Mouse (Mus musculus) neural tube, embryonic 14.5 days (tissue): ENCODE data around the gene Cenpx. TPM values are rescaled to one million over a fixed set of nuclear protein-coding genes. Genes with fewer than 3 reads are reported as not detected.

ENCODE experiments used
- ATAC-seq: fragments of 200-750 bp; cut with Nextera tagmentation; 2 replicates; pipeline ENCODE4 v1.8.0; 2017; ENCODE audit warnings: low read depth, mild to moderate bottlenecking, moderate TSS enrichment, moderate library complexity
- H3K27ac ChIP-seq: fragments of 300-500 bp; sonication (generic); 2 replicates; pipeline ENCODE4 v1.5.1; 2014; ENCODE audit warnings: low read depth, mild to moderate bottlenecking, control low read depth, low read length, moderate library complexity, mixed read lengths
- H3K27me3 ChIP-seq: fragments of 300-500 bp; sonication (generic); 2 replicates; pipeline ENCODE4 v1.6.1; 2014; ENCODE audit warnings: low read length; ENCODE audit not compliant: control insufficient read depth, insufficient read depth
- H3K36me3 ChIP-seq: fragments of 300-500 bp; sonication (generic); 2 replicates; pipeline ENCODE4 v1.6.1; 2014; ENCODE audit warnings: low read length, mixed read lengths; ENCODE audit not compliant: control insufficient read depth, insufficient read depth
- H3K4me1 ChIP-seq: fragments of 300-500 bp; sonication (generic); 2 replicates; pipeline ENCODE4 v1.6.1; 2014; ENCODE audit warnings: low read length; ENCODE audit not compliant: control insufficient read depth, insufficient read depth
- H3K4me2 ChIP-seq: fragments of 300-500 bp; sonication (generic); 2 replicates; pipeline ENCODE4 v1.6.1; 2014; ENCODE audit warnings: mild to moderate bottlenecking, low read depth, low read length, control low read depth
- H3K4me3 ChIP-seq: fragments of 300-500 bp; sonication (generic); 2 replicates; pipeline ENCODE4 v1.5.1; 2014; ENCODE audit warnings: low read depth, low read length, control low read depth, mixed read lengths
- H3K9ac ChIP-seq: fragments of 300-500 bp; sonication (generic); replicated peaks from 2 replicates; pipeline ENCODE4 v1.6.1; 2014; ENCODE audit warnings: low read depth, mild to moderate bottlenecking, control low read depth, low read length, mixed read lengths
- H3K9me3 ChIP-seq: fragments of 300-500 bp; sonication (generic); 2 replicates; pipeline ENCODE4 v1.6.1; 2016; ENCODE audit warnings: low read length; ENCODE audit not compliant: control insufficient read depth
- WGBS: fragments of 180-500 bp; shearing (Covaris S2); extraction: QIAGEN DNeasy Blood & Tissue Kit; methylation state at CpG from one replicate; pipeline ENCODE4 v1.1.7; 2014; 5-methylcytosine and 5-hydroxymethylcytosine counted together
- polyA plus RNA-seq: library from polyadenylated mRNA; unstranded; fragments of >200 nt; fragmentation: Nextera tagmentation; extraction: Ambion mirVana; gene quantifications from 2 replicates; pipeline ENCODE4 v1.2.1, GENCODE M21; 2014

Cenpx gene
- polyA plus RNA-seq, 1 experiment from 2014 or later: 87.6 TPM

GRCm38 (mm10) chr11:120727564-120727963 lies 14.0 kb upstream of the Cenpx start:
- no peak overlapping the region for H3K4me2 ChIP-seq
- no peaks in the 10 kb centered on the region for H3K36me3 ChIP-seq
- H3K27me3 ChIP-seq: no peaks in the 10 kb centered on the region
- H3K4me1 ChIP-seq: no peaks in the 10 kb centered on the region
- no peak overlapping the region for H3K4me3 ChIP-seq
- H3K9me3 ChIP-seq: no peaks in the 10 kb centered on the region
- WGBS: 64% methylated on average over 12 of the region's 12 CpGs
- H3K9ac ChIP-seq: no peak overlapping the region
- ATAC-seq: no peak
- H3K27ac ChIP-seq: no peak overlapping the region

GRCm38 (mm10) chr11:120727169-120727527 lies 13.6 kb upstream of the Cenpx start, which contains the start of gene Dcxr:
Gene Dcxr, minus strand, starts transcription at chr11:120727281.
- peak; percentile 77 for ATAC-seq
- Histone ChIP-seq H3K4me3 (peak within 1 kb of the TSS; percentile 44), H3K9me3 (no peaks in the 10 kb centered on the region), H3K4me2 (peak within 1 kb of the TSS; percentile 75), H3K4me1 (no peaks in the 10 kb centered on the region), H3K36me3 (no peaks in the 10 kb centered on the region), H3K27me3 (no peaks in the 10 kb centered on the region), H3K27ac (no peak within 1 kb of the TSS), H3K9ac (peak within 1 kb of the TSS; percentile 58)
- WGBS: 2% methylated on average over 14 of the region's 14 CpGs

- Histone ChIP-seq H3K4me2 (peak overlapping the region; percentile 75), H3K9me3 (no peaks in the 10 kb centered on the region), H3K27ac (no peak overlapping the region), H3K36me3 (no peaks in the 10 kb centered on the region), H3K9ac (peak overlapping the region; percentile 58), H3K4me3 (peak overlapping the region; percentile 44), H3K4me1 (no peaks in the 10 kb centered on the region), H3K27me3 (no peaks in the 10 kb centered on the region)
- 22% methylated on average over 32 of the region's 36 CpGs for WGBS
- peak; percentile 25; the same call in 1 of the 2 replicates for ATAC-seq
Measured at GRCm38 (mm10) chr11:120726243-120727168, 13.0 kb upstream of the Cenpx start.

GRCm38 (mm10) chr11:120723509-120723908 lies 10.0 kb upstream of the Cenpx start:
- H3K27me3 ChIP-seq: no peaks in the 10 kb centered on the region
- ATAC-seq: no peak
- no peak overlapping the region for H3K27ac ChIP-seq
- no peak overlapping the region for H3K9ac ChIP-seq
- 0 out of 2 replicates have a peak, but pooled peaks cover 5% of the 10 kb centered on the region for H3K36me3 ChIP-seq
- peaks cover 5% of the 10 kb centered on the region; the same call in 1 of the 2 replicates for H3K4me1 ChIP-seq
- H3K4me2 ChIP-seq: no peak overlapping the region
- no peak overlapping the region for H3K4me3 ChIP-seq
- no peaks in the 10 kb centered on the region for H3K9me3 ChIP-seq
- WGBS: 90% methylated on average over 7 of the region's 7 CpGs

GRCm38 (mm10) chr11:120722761-120723382 lies 9.3 kb upstream of the Cenpx start:
- no peak overlapping the region for H3K9ac ChIP-seq
- no peaks in the 10 kb centered on the region for H3K9me3 ChIP-seq
- WGBS: 91% methylated on average over 11 of the region's 11 CpGs
- no peak for ATAC-seq
- H3K4me2 ChIP-seq: peak overlapping the region; percentile 54
- H3K36me3 ChIP-seq: 0 out of 2 replicates have a peak, but pooled peaks cover 11% of the 10 kb centered on the region
- H3K27me3 ChIP-seq: no peaks in the 10 kb centered on the region
- 0 out of 2 replicates have a peak overlapping the region, but pooled peaks have one; percentile 4 for H3K4me3 ChIP-seq
- peaks cover 5% of the 10 kb centered on the region; the same call in 1 of the 2 replicates for H3K4me1 ChIP-seq
- H3K27ac ChIP-seq: no peak overlapping the region

- ATAC-seq: peak; percentile 15; the same call in 1 of the 2 replicates
Measured at GRCm38 (mm10) chr11:120722067-120722630, 8.6 kb upstream of the Cenpx start.

GRCm38 (mm10) chr11:120721124-120722066 lies 7.9 kb upstream of the Cenpx start, which contains the start of gene Rac3:
Gene Rac3, plus strand, starts transcription at chr11:120721470.
- Histone ChIP-seq H3K27me3 (no peaks in the 10 kb centered on the region), H3K36me3 (0 out of 2 replicates have a peak, but pooled peaks cover 14% of the 10 kb centered on the region), H3K27ac (peak within 1 kb of the TSS; percentile 55), H3K9ac (peak within 1 kb of the TSS; percentile 93), H3K4me2 (peak within 1 kb of the TSS; percentile 54), H3K4me3 (peak within 1 kb of the TSS; percentile 70), H3K9me3 (no peaks in the 10 kb centered on the region), H3K4me1 (peaks cover 5% of the 10 kb centered on the region; the same call in 1 of the 2 replicates)
- WGBS: 1% methylated on average over 60 of the region's 90 CpGs
- ATAC-seq: peak; percentile 89

More at GRCm38 (mm10) chr11:120722067-120722630, 8.6 kb upstream of the Cenpx start:
- WGBS: 18% methylated on average over 21 of the region's 21 CpGs
- peak overlapping the region; percentile 93 for H3K9ac ChIP-seq
- H3K9me3 ChIP-seq: no peaks in the 10 kb centered on the region
- H3K4me1 ChIP-seq: peaks cover 5% of the 10 kb centered on the region; the same call in 1 of the 2 replicates
- peak overlapping the region; percentile 70 for H3K4me3 ChIP-seq
- peak overlapping the region; percentile 54 for H3K4me2 ChIP-seq
- no peak overlapping the region for H3K27ac ChIP-seq
- H3K27me3 ChIP-seq: no peaks in the 10 kb centered on the region
- 0 out of 2 replicates have a peak, but pooled peaks cover 14% of the 10 kb centered on the region for H3K36me3 ChIP-seq

GRCm38 (mm10) chr11:120720450-120720849 lies 6.9 kb upstream of the Cenpx start:
- H3K4me1 ChIP-seq: peaks cover 5% of the 10 kb centered on the region; the same call in 1 of the 2 replicates
- WGBS: 12% methylated on average over 17 of the region's 17 CpGs
- ATAC-seq: peak; percentile 22; the same call in 1 of the 2 replicates
- H3K9ac ChIP-seq: peak overlapping the region; percentile 93
- 0 out of 2 replicates have a peak overlapping the region, but pooled peaks have one; percentile 55 for H3K27ac ChIP-seq
- H3K9me3 ChIP-seq: no peaks in the 10 kb centered on the region
- H3K27me3 ChIP-seq: no peaks in the 10 kb centered on the region
- H3K4me2 ChIP-seq: peak overlapping the region; percentile 54
- peaks cover 14% of the 10 kb centered on the region; the same call in 1 of the 2 replicates for H3K36me3 ChIP-seq
- H3K4me3 ChIP-seq: peak overlapping the region; percentile 70
